Mouse (Mus musculus): ENCODE results near the gene Rras2.

The Rras2 gene

DNA sequence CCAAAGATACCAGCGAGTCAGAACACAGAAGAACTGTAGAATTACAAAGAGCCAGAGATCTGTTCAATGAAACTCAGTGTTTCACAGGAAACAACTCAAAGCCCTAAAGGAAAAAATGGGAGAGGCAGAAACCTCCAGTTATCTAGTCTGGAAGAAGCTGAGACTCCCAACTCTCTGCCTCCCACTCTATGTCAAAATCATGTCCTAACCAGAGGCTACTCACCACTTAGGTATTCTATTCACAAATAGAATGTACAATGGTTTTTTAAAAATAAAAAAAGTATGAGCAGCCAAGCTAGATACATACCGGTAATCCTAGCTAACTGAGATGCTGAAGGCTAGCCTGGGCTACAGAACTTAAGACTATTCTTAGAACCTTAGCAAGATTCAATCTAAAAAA, 3.3 kb downstream of the Rras2 start:
- DNase-seq (ENCODE audit: low spot score) = no peak

- DNase-seq (ENCODE audit: low spot score) = no peak
Measured at GRCm38 (mm10) chr7:114110500-114110899, 7.1 kb downstream of the Rras2 start.

- no peak for DNase-seq (ENCODE audit: low spot score)
Measured at GRCm38 (mm10) chr7:114105886-114106285, 11.7 kb downstream of the Rras2 start.

DNA sequence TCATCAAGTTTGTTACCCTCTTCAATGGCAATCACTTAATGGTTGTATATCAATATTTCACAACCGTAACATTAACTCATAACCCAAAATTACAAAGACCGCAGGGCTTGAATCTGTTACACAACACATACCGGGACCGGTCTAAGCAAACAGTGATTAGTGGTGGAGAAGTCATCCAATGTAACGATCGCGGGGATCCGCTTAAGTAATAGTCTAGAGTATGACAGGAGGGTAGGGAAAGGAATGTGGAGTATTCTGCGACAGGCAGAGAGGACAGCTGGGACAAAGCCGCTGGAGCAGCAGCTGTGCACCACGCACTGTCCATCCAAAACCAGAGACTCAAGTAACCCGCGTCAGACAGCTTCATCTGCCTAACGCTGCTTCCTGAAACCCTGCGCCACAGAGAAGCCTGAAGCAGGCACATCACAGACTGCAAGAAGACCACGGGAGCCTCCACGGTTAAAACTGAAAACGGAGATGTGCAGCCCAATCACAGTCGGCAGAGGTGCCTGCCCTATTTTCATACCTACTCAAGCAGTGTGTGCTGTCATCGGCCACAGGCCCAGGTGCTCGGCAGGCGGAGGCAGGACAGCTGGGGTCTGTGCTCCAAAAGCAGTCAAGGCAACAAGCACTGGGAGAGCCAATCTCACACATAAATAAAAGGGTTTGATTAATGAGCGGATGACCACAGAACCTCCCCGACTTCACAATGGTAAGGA, 13.8 kb downstream of the Rras2 start:
- no peak for DNase-seq (ENCODE audit: low spot score)

- no peak for DNase-seq (ENCODE audit: low spot score)
Measured at GRCm38 (mm10) chr7:114103152-114103551, 14.4 kb downstream of the Rras2 start.

GRCm38 (mm10) chr7:114102609-114103008, 15.0 kb downstream of the Rras2 start:
- DNase-seq (ENCODE audit: low spot score) = no peak

DNA sequence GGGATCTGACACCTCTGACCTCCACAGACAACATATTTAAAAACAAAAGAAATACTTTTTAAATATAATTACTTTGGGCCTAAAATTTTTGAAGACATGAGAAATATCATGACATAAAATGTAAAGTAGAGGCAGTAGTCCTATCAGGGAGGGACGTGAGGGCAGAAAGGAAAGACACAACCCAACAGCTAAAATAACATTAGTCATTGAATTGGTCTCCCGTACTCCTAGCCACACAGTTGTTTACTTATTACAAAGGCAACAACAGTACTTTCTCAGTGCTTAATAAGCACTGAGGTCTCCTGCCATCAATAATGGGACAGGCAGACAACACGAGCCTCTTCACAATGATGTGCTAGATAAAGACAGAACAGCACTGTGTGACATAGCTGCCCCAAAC, 16.2 kb downstream of the Rras2 start:
- DNase-seq (ENCODE audit: low spot score) = no peak

DNA sequence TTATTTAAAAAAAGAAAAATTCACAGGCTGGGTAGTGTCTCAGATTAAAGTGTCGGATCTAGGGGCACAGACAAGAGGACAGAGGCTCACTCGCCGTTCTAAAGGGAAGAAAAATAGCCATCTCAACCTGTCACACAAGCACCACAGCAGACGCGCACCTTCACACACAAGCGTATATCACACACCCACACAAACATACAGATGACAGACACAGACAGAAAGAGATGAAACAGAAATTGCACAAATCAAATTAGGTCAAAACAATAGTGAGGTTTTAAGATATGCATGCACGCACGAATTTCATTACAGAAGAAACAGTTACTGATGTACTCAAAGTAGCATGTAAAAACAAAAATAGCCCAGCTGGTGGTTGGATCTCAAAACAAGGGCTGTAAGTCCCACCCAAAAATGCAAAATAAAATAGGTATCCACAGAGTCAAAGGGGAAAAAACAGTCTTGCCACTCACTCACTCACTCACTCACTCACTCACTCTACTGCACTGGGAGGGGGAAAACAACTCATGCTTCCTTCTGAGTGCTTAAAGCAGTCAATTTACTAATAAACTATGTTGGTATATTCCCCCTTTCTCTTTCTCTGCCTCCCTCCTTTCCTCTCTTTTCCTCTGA, 23.9 kb downstream of the Rras2 start:
- no peak for DNase-seq (ENCODE audit: low spot score)

- DNase-seq (ENCODE audit: low spot score) = no peak
Measured at GRCm38 (mm10) chr7:114090892-114091545, 26.6 kb downstream of the Rras2 start.

GRCm38 (mm10) chr7:114090231-114090630, 27.4 kb downstream of the Rras2 start:
- no peak for DNase-seq (ENCODE audit: low spot score)

DNA sequence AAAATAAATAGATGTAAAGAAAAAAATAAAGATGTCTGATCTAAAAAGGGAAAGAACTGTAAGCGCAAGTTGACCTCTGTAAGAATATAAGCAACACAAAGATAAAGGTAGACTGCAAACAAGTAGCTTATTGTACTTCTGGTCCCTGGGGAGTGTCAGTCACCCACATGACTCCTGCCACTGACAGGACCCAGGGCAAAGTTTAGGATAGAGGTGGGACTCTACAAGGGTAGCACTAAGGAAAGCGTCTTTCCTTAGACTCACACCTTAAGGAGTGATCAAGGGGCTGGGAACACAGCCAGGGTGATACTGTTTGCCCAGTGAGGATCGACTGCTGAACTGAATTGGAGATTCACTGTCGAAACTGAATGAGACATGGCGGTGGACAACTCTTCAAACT, 28.7 kb downstream of the Rras2 start:
- DNase-seq (ENCODE audit: low spot score) = no peak

DNA sequence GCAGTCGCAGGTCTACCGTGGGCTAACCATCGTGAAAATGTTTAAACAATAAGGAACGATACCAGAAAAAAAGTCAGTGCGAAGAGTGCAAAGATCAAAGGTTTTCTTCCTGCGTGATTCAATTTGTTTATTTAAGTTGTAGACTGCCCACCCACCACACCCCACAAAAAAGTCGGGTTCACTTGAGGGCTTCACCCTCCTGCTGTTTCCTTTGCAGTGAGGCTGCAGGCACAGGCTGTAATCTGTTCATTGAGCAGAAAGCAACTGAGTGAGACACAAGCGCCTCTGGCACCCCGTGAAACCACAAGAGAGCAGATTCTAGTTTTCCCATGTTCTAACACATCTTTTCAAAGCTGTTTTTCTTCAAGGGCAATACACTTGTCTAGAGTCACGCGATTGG, 29.6 kb downstream of the Rras2 start:
- no peak for DNase-seq (ENCODE audit: low spot score)

DNA sequence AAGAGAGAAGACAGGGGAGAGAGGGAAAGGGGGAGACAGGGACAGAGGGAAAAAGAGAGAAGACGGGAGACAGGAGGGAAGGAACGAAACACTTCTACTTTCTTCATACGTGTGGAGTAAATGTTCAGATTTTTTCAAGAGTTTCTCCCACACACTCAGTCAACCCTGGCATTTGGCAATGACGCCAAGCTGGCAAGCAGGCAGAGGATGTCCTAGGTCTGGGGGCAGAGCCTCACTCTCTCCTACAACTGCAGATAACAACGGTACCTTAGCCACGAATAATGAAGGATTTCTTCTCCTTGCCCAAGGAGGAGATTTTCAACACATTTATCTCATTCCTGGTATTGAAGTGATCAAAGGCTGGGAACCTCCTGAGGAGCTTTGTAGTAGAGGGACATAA, 30.2 kb downstream of the Rras2 start:
- DNase-seq (ENCODE audit: low spot score) = no peak

DNA sequence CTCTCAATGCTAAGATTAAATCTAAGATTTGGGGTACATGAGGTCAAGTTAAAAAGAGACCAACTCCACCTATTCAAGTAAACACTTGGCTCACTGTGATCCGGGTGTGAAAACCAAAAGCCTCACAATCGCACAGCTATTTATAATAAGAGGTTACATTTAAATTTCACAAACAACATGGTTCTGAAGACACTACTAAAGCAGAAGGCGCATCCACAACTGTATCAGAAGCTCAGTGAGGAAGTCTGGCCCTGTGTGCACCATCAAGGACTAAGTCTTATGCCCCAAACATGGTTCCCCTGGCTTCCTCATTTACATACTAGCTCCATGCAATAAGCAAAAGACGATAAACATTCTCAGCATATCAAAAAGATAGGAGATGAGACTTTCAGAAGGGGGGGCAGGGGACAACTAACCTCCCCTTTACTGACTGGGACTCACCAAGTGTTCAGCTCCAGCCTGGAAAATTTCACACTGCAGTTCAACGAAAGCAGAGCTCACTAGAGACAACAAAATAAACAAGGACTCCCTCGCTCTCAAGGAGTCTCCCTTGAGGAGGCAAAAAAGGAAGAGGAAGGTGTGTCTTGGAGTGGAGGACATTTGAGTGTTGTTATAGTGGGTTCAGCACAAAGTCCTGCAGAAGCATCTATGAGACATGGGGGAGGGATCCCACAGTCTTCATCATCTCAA, 31.4 kb downstream of the Rras2 start:
- DNase-seq (ENCODE audit: low spot score) = no peak

DNA sequence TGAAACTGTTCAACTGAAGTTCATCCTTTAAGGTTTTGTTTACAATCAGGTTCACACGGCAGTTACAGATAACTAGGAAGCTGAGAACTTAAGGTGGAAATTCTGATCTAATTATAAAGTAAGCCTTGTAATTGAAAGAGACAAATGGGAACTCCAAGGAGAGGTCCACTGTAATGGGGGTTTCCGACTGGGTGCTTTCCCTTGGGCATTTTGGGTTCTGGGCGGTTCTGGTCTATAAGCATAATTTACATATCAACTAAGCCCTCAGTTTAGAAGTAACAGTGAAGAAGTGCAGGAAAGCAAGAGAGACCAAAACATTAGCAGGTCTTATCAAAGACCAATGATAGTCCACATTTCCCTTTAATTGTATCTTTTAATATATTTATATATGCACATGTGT, 33.8 kb downstream of the Rras2 start:
- DNase-seq (ENCODE audit: low spot score) = no peak

- DNase-seq (ENCODE audit: low spot score) = no peak
Measured at GRCm38 (mm10) chr7:114083088-114083487, 34.5 kb downstream of the Rras2 start.

DNA sequence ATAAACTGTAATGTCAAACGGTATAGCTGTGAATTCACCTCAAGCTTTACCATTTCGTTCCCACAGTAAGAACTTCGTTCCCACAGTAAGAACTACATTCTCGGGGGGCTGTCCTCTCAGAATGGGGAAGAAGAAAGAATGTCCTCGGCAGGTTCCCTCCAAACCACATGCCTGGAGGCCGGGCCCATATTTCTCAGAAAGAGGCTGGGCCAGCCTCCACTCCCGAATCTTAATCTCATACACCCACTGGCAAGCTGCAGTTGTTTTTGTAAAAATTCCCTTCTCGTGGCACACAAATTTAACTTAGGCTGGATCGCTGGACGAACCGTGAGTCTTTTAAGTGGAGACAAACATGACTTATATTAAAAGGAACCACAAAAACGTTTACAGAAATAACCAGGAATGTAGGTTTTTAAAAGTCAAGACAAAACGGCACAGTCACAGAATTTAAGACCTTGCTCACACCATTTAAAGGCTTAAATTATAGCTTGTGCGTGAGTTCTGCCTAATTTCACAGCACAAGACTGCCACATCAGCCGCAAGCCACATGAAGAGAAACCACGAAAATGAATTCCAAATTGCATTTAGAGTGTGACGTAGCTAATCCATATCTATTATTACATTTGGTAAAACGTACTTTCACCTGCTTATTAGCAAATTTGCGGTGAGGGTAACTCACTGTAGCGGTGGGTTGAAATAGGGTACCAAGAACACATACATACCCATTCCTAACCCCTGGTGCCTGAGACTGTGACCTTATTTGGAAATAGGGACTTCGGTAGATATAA, 35.8 kb downstream of the Rras2 start:
- no peak for DNase-seq (ENCODE audit: low spot score)

- no peak for DNase-seq (ENCODE audit: low spot score)
Measured at GRCm38 (mm10) chr7:114080250-114080649, 37.3 kb downstream of the Rras2 start.

DNA sequence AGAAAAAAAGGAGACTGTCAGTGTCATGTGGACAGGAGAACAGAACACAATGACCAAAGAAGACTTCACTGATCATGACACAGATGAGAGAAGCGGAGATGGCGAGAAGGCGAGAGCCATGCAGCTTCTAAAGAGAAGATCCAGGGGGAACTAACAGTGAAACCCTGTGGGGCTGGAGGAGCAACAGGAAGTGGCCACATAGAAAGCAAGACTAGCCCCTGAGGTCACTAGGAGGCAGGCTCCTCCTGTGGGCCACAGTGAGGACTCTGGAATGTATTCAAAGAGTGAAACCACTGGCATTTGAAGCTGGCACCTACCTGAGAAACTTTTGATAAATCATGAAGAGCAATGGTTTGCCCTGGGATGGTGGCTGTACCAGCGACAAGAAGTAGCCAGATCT, 38.2 kb downstream of the Rras2 start:
- no peak for DNase-seq (ENCODE audit: low spot score)

- no peak for DNase-seq (ENCODE audit: low spot score)
Measured at GRCm38 (mm10) chr7:114074595-114074994, 43.0 kb downstream of the Rras2 start.

- no peak for DNase-seq (ENCODE audit: low spot score)
Measured at GRCm38 (mm10) chr7:114074133-114074532, 43.4 kb downstream of the Rras2 start.
